Mouse (Mus musculus): ENCODE measurements around the gene Nr1h5. TPM values are rescaled to one million over a fixed set of nuclear protein-coding genes. Genes with fewer than 3 reads are reported as not detected.

The Nr1h5 gene
- total RNA-seq (2015; ENCODE audit: low replicate concordance), result not detected in 2 replicates
- not detected in 2 replicates for total RNA-seq (2017; ENCODE audit: low replicate concordance)

DNA sequence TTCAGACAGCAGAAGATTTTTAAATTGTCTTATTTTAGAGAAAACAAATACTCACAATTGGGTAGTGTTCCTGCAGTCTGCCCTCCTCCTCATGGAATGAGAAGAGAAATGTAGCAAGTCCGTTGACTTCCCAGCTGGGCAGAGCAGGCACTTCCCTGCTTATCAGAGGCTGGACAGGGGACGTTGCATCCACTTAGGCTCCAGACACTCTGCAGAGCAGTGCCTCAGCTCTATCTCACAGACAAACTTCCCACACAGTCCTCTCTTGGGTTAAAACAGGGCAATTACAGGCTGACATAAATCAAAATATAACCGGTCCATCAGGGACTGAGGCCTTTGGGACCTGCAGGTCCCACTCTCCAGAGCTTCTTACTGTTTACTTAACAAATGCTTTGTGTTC is at the start of gene Nr1h5:
Gene Nr1h5 (minus strand): TSS at position 101 of the 400 bp plus-strand sequence.
- ATAC-seq (replicated peaks; ENCODE audit: low FRiP score, poor library complexity, severe bottlenecking), result no peak

GRCm38 (mm10) chr3:103001595-103001994 is 37.7 kb upstream of the Nr1h5 start:
- ATAC-seq (replicated peaks; ENCODE audit: low FRiP score, poor library complexity, severe bottlenecking), result no peak

DNA sequence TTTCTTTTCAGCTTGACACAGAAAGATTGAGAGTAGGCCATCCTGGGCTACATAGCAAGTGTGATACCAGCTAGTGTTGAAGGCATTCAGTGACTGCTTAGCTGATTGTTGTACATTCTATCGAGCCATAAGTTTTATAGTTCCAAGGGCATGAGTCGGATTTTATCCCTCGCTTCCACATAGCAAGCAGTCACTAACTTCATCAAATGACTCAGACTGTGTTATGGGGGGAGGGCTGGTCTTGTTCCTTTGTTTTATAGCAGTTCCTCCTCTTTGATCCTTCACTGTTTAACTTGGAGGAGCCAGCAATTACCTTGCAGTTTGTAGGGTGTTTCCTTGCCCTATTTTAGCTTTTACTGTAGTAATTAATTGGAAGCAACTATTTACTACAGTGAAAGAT is 33.7 kb upstream of the Nr1h5 start:
- no peak for ATAC-seq (replicated peaks; ENCODE audit: low FRiP score, poor library complexity, severe bottlenecking)

DNA sequence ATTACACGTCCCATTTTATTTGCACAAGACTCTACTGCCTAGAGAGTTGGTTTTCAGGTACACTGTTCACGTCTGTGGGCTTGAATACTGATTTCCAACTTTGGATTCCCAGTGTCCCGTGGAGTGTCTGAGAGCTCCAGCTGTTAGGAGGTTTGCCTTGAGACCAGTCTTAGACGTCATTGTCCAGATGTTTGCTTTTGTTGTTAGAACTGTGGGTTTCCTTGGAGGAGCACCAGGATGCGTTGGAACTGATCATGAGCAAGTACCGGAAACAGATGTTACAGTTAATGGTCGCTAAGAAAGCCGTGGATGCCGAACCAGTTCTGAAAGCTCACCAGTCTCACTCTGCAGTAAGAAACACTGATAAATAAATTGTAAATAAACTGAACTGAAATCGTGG is 33.1 kb upstream of the Nr1h5 start:
- ATAC-seq (replicated peaks; ENCODE audit: low FRiP score, poor library complexity, severe bottlenecking), result no peak

- peak; percentile 96 for ATAC-seq (replicated peaks; ENCODE audit: low FRiP score, poor library complexity, severe bottlenecking)
Measured at GRCm38 (mm10) chr3:102995605-102996321, 31.8 kb upstream of the Nr1h5 start, which contains the start of gene Sike1. Gene Sike1, plus strand, starts transcription at chr3:102995708.

DNA sequence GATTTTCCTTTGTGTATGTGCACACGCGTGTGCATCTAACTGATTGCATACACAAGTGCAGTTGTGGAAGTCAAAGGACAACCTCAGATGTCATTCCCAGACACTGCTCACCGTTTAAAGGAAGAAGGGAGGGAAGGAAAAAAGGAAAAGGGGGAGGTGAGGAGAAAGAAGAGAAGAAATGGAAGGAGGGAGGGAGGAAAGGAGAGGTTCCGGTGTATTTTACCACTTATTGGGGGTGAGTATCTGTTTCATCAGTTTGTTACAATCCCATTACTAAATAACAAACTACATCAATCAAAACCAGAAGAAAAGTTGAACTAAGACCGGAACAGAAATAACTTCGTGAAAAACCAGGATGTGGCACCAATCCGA is 31.3 kb upstream of the Nr1h5 start:
- ATAC-seq (replicated peaks; ENCODE audit: low FRiP score, poor library complexity, severe bottlenecking), result no peak

DNA sequence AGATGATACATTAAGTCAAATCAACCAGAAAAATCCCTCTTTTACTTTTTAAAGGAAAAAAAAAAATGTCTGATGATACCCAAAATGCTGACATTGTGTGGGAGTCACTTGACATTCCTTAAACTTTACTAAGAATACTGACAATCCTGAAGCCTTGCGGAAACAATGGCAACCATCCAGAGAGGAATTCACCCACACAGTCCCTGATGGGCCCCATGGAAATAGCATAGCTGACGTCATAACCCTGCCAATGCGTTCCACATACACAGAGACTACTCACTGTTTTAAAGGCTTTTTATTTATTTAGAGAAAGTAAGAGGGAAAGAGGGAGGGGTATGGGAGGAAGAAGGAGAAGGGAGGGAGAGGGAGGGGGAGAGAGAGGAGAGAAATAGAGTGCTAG is 29.0 kb upstream of the Nr1h5 start:
- no peak for ATAC-seq (replicated peaks; ENCODE audit: low FRiP score, poor library complexity, severe bottlenecking)

DNA sequence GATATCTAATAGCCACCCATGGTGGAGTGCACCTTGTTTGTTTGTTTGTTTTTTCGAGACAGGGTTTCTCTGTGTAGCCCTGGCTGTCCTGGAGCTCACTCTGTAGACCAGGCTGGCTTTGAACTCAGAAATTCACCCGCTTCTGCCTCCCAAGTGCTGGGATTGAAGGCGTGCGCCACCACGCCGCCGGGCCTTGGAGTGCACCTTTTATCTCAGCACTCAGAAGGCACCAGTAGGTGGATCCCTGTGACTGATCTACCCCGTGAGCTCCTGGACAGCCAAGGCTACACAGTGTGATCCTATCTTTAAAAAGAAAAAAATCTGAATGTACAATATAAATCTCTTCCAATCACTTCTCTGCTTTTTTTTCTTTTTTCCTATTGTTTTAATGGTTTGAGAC is 27.1 kb upstream of the Nr1h5 start:
- ATAC-seq (replicated peaks; ENCODE audit: low FRiP score, poor library complexity, severe bottlenecking), result no peak

- ATAC-seq (replicated peaks; ENCODE audit: low FRiP score, poor library complexity, severe bottlenecking), result no peak
Measured at GRCm38 (mm10) chr3:102980349-102980736, 16.4 kb upstream of the Nr1h5 start.

DNA sequence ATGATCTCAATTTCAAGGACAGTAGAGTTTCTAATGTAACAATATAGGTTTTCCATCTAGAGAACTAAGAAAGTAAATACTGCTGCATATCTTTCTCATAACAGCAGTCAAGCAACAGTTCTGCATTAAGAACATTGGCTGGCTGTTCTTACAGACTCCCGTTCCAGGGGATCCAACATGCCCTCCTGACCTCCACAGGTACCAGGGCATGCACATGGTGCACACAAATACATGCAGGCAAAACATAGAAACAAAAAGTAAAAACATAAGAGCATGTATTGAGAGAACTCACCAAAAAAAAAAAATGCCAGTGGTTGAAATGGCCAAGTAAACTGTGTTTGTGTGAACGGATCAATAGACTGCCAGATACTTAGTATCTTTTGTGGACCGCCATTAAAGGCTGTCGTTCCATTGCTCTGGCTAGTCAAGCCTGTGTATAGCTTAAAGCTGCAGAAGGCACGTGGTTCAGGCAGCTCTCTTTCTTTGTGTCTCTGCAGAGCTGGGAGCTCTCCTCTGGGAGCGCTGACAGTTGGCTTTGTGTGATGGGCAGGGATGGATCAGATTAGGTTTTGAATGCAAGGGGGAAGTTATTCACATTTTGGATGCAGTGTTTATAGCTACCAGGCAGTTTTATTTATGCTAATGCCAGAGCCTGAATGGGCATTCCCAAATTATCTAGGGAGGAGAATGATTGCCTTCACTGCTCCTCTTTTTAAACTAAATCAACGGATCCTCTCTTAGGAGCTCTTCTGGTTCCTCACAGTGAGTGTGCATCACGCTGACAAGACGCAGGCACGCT is 15.8 kb upstream of the Nr1h5 start:
- no peak for ATAC-seq (replicated peaks; ENCODE audit: low FRiP score, poor library complexity, severe bottlenecking)

GRCm38 (mm10) chr3:102976906-102977305 is 13.0 kb upstream of the Nr1h5 start:
- ATAC-seq (replicated peaks; ENCODE audit: low FRiP score, poor library complexity, severe bottlenecking), result no peak

DNA sequence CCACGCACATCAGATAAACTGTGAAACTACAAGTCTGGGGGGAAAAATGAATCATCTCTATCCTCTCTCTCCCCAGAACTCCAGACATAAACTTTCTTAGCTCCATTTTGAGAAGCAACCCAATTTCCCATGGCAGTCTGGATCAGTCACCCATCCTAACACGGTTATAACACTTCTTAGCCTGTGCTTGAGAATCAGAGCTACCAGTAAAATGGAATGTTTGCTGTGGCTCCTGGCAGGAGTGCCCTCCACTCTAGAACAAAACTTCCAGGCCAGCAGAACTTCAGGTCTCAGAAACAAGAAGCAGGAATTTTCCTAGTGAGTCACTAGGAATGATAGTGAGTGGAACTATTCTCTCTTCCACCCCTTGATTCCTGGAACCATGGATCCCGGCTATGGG is 6.6 kb upstream of the Nr1h5 start:
- no peak for ATAC-seq (replicated peaks; ENCODE audit: low FRiP score, poor library complexity, severe bottlenecking)

DNA sequence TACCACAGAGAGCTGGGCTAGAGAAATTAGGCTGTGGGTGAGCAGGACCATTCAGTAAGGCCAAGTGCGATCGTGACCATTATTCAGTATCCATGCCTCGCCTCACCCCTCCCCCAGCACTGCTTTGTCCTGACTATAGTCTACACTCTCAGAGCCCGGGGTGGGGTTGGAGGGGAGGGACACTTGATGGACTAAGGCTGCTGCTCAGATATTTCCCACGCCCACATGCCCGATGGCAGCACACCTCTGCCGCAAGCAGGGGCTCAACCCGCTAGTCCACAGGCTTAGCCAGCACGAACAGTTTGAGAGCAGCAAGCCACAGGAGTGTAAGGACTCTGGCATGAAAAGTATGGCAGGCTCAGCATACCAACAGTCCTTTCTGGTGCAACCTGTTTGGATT is 6.1 kb upstream of the Nr1h5 start:
- no peak for ATAC-seq (replicated peaks; ENCODE audit: low FRiP score, poor library complexity, severe bottlenecking)

GRCm38 (mm10) chr3:102955596-102955995 is 8.3 kb downstream of the Nr1h5 start:
- ATAC-seq (replicated peaks; ENCODE audit: low FRiP score, poor library complexity, severe bottlenecking), result no peak

GRCm38 (mm10) chr3:102955143-102955542 is 8.8 kb downstream of the Nr1h5 start:
- ATAC-seq (replicated peaks; ENCODE audit: low FRiP score, poor library complexity, severe bottlenecking), result no peak

DNA sequence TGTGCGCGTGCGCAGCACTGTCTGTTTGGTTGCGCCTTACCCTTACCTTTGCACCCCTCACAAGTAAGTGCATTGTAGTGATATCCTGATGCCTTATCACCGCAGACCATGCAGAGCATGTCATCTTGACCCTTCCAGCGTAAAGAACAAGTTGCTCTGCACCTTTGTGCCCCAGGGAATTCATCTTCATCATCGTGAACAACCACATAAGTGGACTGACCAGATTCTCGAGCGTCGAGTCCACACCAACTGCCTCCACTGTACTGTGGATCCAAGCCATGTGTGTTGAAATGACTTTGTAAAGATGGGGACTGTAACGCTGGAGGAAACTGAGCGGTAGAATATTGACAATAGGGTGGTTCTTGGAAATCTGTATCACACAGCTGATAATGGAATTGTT is 9.5 kb downstream of the Nr1h5 start:
- ATAC-seq (replicated peaks; ENCODE audit: low FRiP score, poor library complexity, severe bottlenecking), result no peak

DNA sequence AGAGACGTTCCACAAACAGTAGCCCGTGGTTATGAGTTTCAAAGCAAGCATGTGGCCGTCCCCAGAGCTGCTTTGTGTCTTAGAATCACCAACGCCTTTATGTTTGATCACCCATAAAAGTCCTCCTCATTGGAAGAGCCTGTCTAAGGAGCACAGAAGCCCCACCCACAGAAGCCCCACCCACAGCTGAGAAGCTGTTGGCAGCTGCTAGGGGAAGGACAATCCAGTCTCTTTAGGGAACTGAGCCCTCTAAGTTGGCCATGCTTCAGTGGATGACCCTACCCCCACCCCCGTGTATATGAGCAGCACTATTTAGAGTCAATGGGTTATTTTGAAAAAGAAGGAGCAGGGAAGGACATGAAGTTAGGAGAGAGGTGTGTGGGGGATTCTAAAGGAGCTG is 17.1 kb downstream of the Nr1h5 start:
- ATAC-seq (replicated peaks; ENCODE audit: low FRiP score, poor library complexity, severe bottlenecking), result no peak

DNA sequence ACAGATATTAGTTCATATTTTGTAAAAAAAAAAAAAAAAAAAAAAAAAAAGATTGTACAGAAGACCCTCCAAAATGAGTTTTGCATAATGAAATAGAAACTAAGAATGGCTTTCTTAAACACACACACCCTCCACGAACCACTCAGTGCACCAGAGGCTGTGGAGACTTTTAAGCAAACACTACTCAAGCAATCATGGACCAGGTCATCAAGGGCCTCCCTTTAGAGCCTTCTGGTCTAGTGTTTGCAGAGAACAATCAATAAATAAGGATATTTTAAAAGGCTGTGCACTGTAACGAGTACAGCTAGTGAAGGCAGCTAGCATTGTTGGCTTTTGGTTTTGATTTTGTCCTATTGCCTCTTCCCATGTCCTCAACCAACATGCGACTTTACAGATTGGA is 17.6 kb downstream of the Nr1h5 start:
- ATAC-seq (replicated peaks; ENCODE audit: low FRiP score, poor library complexity, severe bottlenecking), result no peak

DNA sequence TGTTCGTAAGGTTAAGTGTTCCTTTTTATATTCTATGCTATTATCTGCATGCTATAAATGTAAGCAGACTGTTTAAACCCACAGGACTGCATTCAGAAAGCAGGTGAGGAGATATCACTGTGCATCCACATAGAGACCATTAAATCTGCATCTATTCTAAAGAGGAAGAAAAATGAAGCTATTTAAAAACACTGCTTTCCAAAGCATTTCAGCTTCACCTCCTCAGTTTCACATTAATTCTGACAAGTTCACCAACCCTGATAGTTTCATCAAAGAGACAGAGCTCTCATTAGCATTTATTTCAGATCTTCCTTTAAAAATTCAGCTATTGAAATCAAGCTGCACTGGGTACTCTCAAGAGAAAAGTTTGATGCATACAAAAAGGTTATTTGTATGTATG is 25.8 kb downstream of the Nr1h5 start:
- no peak for ATAC-seq (replicated peaks; ENCODE audit: low FRiP score, poor library complexity, severe bottlenecking)

- no peak for ATAC-seq (replicated peaks; ENCODE audit: low FRiP score, poor library complexity, severe bottlenecking)
Measured at GRCm38 (mm10) chr3:102935451-102936354, 28.2 kb downstream of the Nr1h5 start, which contains the start of gene Sycp1. Gene Sycp1, minus strand, starts transcription at chr3:102936100.
